Mouse (Mus musculus) ES-E14 (cell line): ENCODE results near the gene Cmtr2. TPM values are rescaled to one million over a fixed set of nuclear protein-coding genes. Genes with fewer than 3 reads are reported as not detected.

ENCODE experiments used
- DNase-seq: peaks from one replicate; pipeline ENCODE4 v3.0.0-alpha.2; 2013; ENCODE audit warnings: low read depth, low spot score
- H3K27ac ChIP-seq: 2 replicates; pipeline ENCODE4 v1.5.1; 2012; ENCODE audit warnings: low read depth, mild to moderate bottlenecking, low read length, moderate library complexity, mixed read lengths; ENCODE audit not compliant: poor library complexity, insufficient read depth, severe bottlenecking
- H3K36me3 ChIP-seq: 2 replicates; pipeline ENCODE4 v1.6.1; 2012; ENCODE audit warnings: mild to moderate bottlenecking, low read length, moderate library complexity, mixed read lengths; ENCODE audit not compliant: control insufficient read depth, poor library complexity, insufficient read depth, severe bottlenecking
- H3K4me1 ChIP-seq, 2 experiments: fragments of 150-350 bp in 1 of 2; sonication (generic) in 1 of 2; 2 replicates each; pipeline ENCODE4 v1.6.1; 2012; ENCODE audit warnings: low read length in 2 of 2, mild to moderate bottlenecking in 1 of 2, mixed read lengths in 1 of 2; ENCODE audit not compliant: control insufficient read depth in 2 of 2, insufficient read depth in 2 of 2, poor library complexity in 1 of 2
- H3K4me3 ChIP-seq, 2 experiments: fragments of 150-350 bp in 1 of 2; sonication (generic) in 1 of 2; 2 replicates each; pipeline ENCODE4 v1.5.1; 2012; ENCODE audit warnings: low read length in 2 of 2, low read depth in 1 of 2, mild to moderate bottlenecking in 1 of 2, mixed read lengths in 1 of 2; ENCODE audit not compliant: insufficient read depth in 1 of 2, poor library complexity in 1 of 2, severe bottlenecking in 1 of 2
- H3K9ac ChIP-seq: 2 replicates; pipeline ENCODE4 v1.6.1; 2012; ENCODE audit warnings: low read depth, mild to moderate bottlenecking, low read length, mixed read lengths; ENCODE audit not compliant: poor library complexity, insufficient read depth, severe bottlenecking
- H3K9me3 ChIP-seq: fragments of 150-350 bp; sonication (generic); 2 replicates; pipeline ENCODE4 v1.6.1; 2012; ENCODE audit warnings: low read depth, mild to moderate bottlenecking, low read length; ENCODE audit not compliant: control insufficient read depth, insufficient read depth
- CHD2 ChIP-seq: IDR thresholded peaks from 2 replicates; pipeline ENCODE4 v1.6.1; 2014; ENCODE audit warnings: mild to moderate bottlenecking, low read depth, low read length, inconsistent platforms
- HCFC1 ChIP-seq: IDR thresholded peaks from 2 replicates; pipeline ENCODE4 v1.6.1; 2012; ENCODE audit warnings: low read length, inconsistent platforms, borderline replicate concordance; ENCODE audit not compliant: insufficient read depth
- MAFK ChIP-seq: IDR thresholded peaks from 2 replicates; pipeline ENCODE4 v1.6.1; 2014; ENCODE audit warnings: mild to moderate bottlenecking, low read depth, low read length, inconsistent platforms; ENCODE audit not compliant: insufficient read depth
- ZC3H11A ChIP-seq: IDR thresholded peaks from 2 replicates; pipeline ENCODE4 v1.6.1; 2012; ENCODE audit warnings: low read depth, mild to moderate bottlenecking, inconsistent platforms, low read length, borderline replicate concordance
- ZNF384 ChIP-seq: IDR thresholded peaks from 2 replicates; pipeline ENCODE4 v1.6.1; 2012; ENCODE audit warnings: low read depth, low read length, inconsistent platforms
- in situ Hi-C, 2 experiments: fragments of 600-800 bp; cut with MboI; formaldehyde crosslinking; loops; one replicate each; pipeline ENCODE4 v1.15.1; 2025; ENCODE audit warnings: low sequenced_read_pairs in 2 of 2, inconsistent platforms in 1 of 2; ENCODE audit not compliant: unreplicated experiment in 2 of 2
- total RNA-seq: library from RNA; depleted of rRNA; stranded (reverse); fragments of 300-350 nt; gene quantifications from 2 replicates; pipeline ENCODE4 v1.2.3, GENCODE M21; 2012

Gene Cmtr2
- total RNA-seq, 1 experiment, result 6.5 TPM

- no peak overlapping the region for H3K27ac ChIP-seq
- 0 out of 4 replicates have a peak overlapping the region, but pooled peaks have one; percentile 9 to 62 for H3K4me3 ChIP-seq
- DNase-seq, result no peak
- no peaks in the 10 kb centered on the region; a peak in 1 of 4 replicates for H3K4me1 ChIP-seq
- in situ Hi-C loops, result no loop called here
- TF ChIP-seq ZC3H11A (no peak), CHD2 (no peak), ZNF384 (no peak), MAFK (no peak), HCFC1 (no peak)
- peaks cover 6% of the 10 kb centered on the region; the same call in 1 of the 2 replicates for H3K36me3 ChIP-seq
- no peak overlapping the region for H3K9ac ChIP-seq
- no peaks in the 10 kb centered on the region for H3K9me3 ChIP-seq
Measured at GRCm38 (mm10) chr8:110217198-110217597, 1.7 kb downstream of the Cmtr2 start.

DNA sequence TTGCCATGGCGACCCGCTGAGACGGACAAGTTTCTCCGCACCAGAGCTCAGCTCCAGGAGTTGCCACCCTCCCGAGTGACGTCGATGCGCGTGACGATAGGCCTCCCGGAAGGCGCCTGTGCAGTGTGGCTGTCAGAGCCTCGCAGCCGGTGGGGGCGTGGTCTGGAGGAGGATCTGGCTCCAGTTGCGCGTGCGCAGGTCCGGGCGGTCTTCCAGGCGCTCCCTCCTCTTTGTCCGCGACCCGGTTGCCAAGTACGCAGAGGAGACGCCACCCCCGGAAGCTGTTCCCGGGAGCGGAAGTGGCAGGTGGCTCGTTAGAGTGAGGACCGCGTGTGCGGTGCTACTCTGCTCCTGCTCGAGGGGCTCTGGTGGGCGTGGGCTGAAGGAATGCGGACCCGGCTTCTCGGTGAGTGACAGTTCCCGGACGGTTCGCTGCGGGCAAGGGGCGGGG lies 2.2 kb downstream of the Cmtr2 start:
- peak overlapping the region; percentile 62 to 72 for H3K4me3 ChIP-seq
- TF ChIP-seq MAFK, result no peak
- no peak for TF ChIP-seq CHD2
- TF ChIP-seq ZC3H11A, result no peak
- TF ChIP-seq HCFC1, result peak; percentile 59; the same call in 1 of the 2 replicates
- TF ChIP-seq ZNF384, result no peak
- peak; percentile 97 for DNase-seq
- in situ Hi-C loops, result no loop called here
- peak overlapping the region; percentile 40 for H3K9ac ChIP-seq
- H3K27ac ChIP-seq, result no peak overlapping the region
- H3K36me3 ChIP-seq, result peaks cover 10% of the 10 kb centered on the region
- H3K9me3 ChIP-seq, result no peaks in the 10 kb centered on the region
- no peaks in the 10 kb centered on the region; a peak in 1 of 4 replicates for H3K4me1 ChIP-seq

- peaks cover 13% of the 10 kb centered on the region for H3K36me3 ChIP-seq
- no peaks in the 10 kb centered on the region for H3K9me3 ChIP-seq
- DNase-seq, result no peak
- in situ Hi-C loops, result no loop called here
- TF ChIP-seq CHD2 (no peak), MAFK (no peak), ZC3H11A (no peak), HCFC1 (no peak), ZNF384 (no peak)
- no peaks in the 10 kb centered on the region; a peak in 1 of 4 replicates for H3K4me1 ChIP-seq
- H3K27ac ChIP-seq, result no peak overlapping the region
- no peak overlapping the region for H3K9ac ChIP-seq
- peak overlapping the region in 1 of 2 experiments; percentile 72; a peak in 2 of 4 replicates for H3K4me3 ChIP-seq
Measured at GRCm38 (mm10) chr8:110218511-110218910, 3.0 kb downstream of the Cmtr2 start.

GRCm38 (mm10) chr8:110220936-110221335 lies 5.5 kb downstream of the Cmtr2 start:
- in situ Hi-C loops, result no loop called here
- Histone ChIP-seq H3K27ac (no peak overlapping the region), H3K4me3 (no peak overlapping the region), H3K36me3 (peaks cover 13% of the 10 kb centered on the region), H3K9me3 (no peaks in the 10 kb centered on the region), H3K4me1 (no peaks in the 10 kb centered on the region; a peak in 1 of 4 replicates), H3K9ac (no peak overlapping the region)
- no peak for TF ChIP-seq MAFK
- TF ChIP-seq CHD2, result no peak
- TF ChIP-seq ZNF384, result no peak
- no peak for TF ChIP-seq HCFC1
- no peak for TF ChIP-seq ZC3H11A
- DNase-seq, result no peak
